Mouse (Mus musculus) bone marrow, adult 2 months (tissue): ENCODE measurements around the gene Tcf3. TPM values are rescaled to one million over a fixed set of nuclear protein-coding genes. Genes with fewer than 3 reads are reported as not detected.

Source experiments
- H3K27ac ChIP-seq: fragments of 200-500 bp; 2 replicates; pipeline ENCODE4 v1.5.1; 2012; ENCODE audit warnings: low read depth, mild to moderate bottlenecking, control low read depth, inconsistent platforms, low read length; ENCODE audit not compliant: control insufficient read depth, poor library complexity, insufficient read depth
- H3K4me1 ChIP-seq: fragments of 200-500 bp; 2 replicates; pipeline ENCODE4 v1.6.1; 2011; ENCODE audit warnings: low read length; ENCODE audit not compliant: control insufficient read depth, insufficient read depth
- H3K4me3 ChIP-seq: fragments of 200-500 bp; replicated peaks from 2 replicates; pipeline ENCODE3; 2011; ENCODE audit warnings: mild to moderate bottlenecking, low read depth, low read length, control low read depth; ENCODE audit not compliant: control insufficient read depth
- CTCF ChIP-seq: fragments of 200-500 bp; IDR thresholded peaks from 2 replicates; pipeline ENCODE4 v1.5.1; 2011; ENCODE audit warnings: low read length, control low read depth; ENCODE audit not compliant: control insufficient read depth, insufficient read depth
- POLR2A ChIP-seq: fragments of 200-500 bp; IDR thresholded peaks from 2 replicates; pipeline ENCODE4 v1.6.1; 2011; ENCODE audit warnings: low read depth, mild to moderate bottlenecking, control low read depth, low read length, borderline replicate concordance; ENCODE audit not compliant: control insufficient read depth
- WGBS: fragments of 180-500 bp; shearing (Covaris S2); methylation state at CpG from one replicate; pipeline ENCODE4 v1.1.7; 2018; 5-methylcytosine and 5-hydroxymethylcytosine counted together
- polyA plus RNA-seq: library from polyadenylated mRNA; stranded (reverse); fragments of >200 nt; gene quantifications from 2 replicates; pipeline ENCODE4 v1.2.4, GENCODE M21; 2011; ENCODE audit warnings: low replicate concordance; ENCODE audit not compliant: missing spikeins, insufficient read depth, insufficient read length

The Tcf3 gene
- polyA plus RNA-seq, 1 experiment: 138 TPM

DNA sequence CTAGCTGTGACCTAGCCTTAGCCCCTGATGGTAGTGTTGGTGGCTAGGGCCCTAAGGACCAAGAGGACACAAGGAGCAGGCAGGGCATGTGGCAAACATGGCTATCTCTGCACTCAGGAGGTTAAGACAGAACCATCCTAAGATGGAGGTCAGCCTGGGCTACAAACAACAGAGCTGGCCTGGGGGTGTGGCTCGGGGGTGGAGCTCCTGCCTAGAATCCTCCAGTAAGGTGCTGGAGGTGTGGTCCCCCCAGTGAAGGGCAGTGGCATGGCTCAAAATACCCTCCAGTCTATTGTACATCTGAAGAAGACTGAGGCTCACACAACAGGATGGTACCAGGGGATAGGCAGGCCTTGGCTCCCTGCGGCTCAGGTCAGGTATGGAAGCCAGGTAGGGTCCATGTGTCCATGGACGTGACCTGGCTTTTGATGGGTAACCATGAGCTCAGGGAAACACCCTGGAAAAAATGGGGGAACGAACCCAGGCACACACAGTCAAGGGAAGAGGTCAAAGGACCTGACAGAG, 49.3 kb downstream of the Tcf3 start:
- Histone ChIP-seq H3K4me3 (no peak overlapping the region), H3K4me1 (peaks cover 3% of the 10 kb centered on the region; the same call in 1 of the 2 replicates), H3K27ac (no peak overlapping the region)
- 80% methylated on average over 4 of the region's 4 CpGs for WGBS
- TF ChIP-seq CTCF (no peak), POLR2A (no peak)

DNA sequence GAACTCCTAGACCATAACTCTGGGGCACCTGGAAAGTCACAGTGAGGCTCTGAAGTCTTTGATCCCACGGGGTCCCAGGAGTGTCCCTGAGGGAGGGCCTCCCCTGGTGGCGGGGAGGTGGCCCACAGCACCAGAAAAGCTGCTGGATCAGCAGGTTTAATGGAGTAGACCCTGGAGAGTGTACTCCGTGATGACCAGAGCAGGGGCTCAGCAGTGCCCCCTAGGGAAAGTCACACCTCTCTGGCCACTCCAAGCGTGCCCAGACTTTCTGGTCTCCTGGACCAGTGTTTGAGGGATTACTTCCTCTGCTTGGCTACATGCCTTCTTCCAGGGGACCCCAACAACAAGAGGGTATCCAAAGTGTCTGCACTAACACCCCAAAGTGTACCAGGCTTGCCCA, 50.0 kb downstream of the Tcf3 start:
- H3K4me1 ChIP-seq: peaks cover 3% of the 10 kb centered on the region; the same call in 1 of the 2 replicates
- TF ChIP-seq POLR2A (no peak), CTCF (no peak)
- no peak overlapping the region for H3K4me3 ChIP-seq
- WGBS: 67% methylated on average over 4 of the region's 4 CpGs
- no peak overlapping the region for H3K27ac ChIP-seq

DNA sequence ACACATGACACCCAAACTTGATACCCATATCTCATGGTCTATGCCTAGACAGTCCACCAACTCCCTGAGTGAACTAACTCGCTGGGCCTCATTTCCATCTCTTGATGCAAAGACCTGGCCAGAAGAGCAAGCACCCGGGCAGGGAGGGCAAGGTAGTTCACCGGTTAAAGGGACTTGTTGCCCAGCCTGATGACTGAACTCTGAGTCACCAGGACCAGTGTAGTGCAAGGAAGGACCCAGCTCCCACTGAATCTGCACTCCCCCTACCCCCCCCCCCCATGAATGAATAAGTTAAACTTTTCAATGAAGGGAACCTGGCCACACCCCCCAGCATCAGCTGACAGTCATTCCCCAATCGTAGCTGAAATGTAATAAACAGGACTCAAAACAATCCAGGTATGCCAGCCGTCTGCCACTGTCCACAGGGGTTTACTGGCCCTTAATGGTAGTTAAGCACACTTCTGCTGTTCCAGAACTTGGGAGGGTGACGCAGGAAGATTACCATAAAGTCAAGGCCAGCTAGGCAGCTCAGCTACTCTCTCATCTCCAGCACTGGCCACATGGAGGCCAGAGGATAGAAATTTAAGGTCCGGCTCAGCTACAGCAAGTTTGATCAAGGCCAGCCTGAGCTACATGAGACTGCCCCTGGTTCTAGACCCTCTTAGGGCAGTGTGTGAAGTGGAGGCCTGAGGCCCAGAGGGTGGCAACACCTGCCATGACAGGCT, 50.6 kb downstream of the Tcf3 start:
- no peak for TF ChIP-seq POLR2A
- no peak for TF ChIP-seq CTCF
- 87% methylated on average over 7 of the region's 7 CpGs for WGBS
- H3K4me3 ChIP-seq: no peak overlapping the region
- H3K4me1 ChIP-seq: peaks cover 3% of the 10 kb centered on the region; the same call in 1 of the 2 replicates
- no peak overlapping the region for H3K27ac ChIP-seq

DNA sequence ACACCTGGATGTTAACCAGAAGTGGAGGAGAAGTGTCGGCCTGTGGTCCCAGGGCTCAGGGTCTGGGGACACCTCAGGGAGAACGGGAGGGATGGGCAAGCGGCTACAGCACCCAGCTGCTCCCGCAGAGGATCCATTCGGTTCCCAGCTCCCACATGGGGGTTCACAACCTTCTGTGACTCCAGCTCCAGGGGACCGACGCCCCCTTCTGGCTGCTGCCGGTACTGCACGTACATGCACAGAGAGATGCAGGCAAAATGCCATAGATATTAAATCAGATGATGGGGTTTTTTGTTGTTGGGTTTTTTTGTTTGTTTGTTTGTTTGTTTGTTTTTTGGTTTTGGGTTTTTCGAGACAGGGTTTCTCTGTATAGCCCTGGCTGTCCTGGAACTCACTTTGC, 55.7 kb downstream of the Tcf3 start:
- TF ChIP-seq CTCF: peak; percentile 67
- no peak for TF ChIP-seq POLR2A
- H3K4me3 ChIP-seq: no peak overlapping the region
- no peak overlapping the region for H3K27ac ChIP-seq
- WGBS: 50% methylated on average over 10 of the region's 10 CpGs
- no peaks in the 10 kb centered on the region for H3K4me1 ChIP-seq

DNA sequence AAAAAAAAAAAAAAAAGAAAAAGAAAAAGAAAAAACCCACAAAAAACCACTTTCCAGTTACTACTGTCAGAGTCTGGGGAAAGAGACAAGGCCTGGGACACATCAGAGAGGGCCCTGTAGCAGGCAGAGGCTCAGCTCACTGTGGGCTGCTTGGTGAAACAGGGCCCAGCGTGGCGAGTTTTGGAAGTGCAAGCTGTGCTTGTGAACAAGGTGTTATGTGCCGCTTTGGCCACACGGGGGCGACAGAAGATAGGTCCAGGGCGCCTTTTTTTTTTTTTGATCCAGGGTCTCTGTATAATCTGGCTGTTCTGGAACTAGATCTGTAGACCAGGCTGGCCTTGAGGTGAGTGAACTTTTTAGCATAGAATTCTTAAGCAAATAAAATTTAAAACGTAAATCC, 57.3 kb downstream of the Tcf3 start:
- H3K4me3 ChIP-seq: no peak overlapping the region
- no peak overlapping the region for H3K27ac ChIP-seq
- TF ChIP-seq POLR2A: no peak
- peak; percentile 93 for TF ChIP-seq CTCF
- 2% methylated on average over 7 of the region's 7 CpGs for WGBS
- H3K4me1 ChIP-seq: no peaks in the 10 kb centered on the region; the same call in 1 of the 2 replicates

DNA sequence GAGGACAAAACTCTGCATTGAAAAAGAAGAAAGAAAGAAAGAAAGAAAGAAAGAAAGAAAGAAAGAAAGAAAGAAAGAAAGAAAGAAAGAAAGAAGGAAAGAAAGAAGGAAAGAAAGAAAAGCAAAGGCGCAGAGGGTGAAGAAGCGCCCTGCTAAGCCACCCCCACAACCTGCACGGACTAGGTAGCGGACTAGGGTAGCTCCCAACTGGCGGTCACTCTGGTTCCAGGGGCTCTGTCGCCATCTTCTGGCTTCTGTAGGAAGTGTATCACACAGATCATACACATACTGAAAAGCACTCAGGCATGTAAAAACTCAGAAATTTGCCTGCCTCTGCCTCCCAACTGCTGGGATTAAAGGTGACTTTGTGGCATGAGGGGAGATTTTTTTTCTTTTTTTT, 59.4 kb downstream of the Tcf3 start:
- no peak overlapping the region for H3K4me3 ChIP-seq
- 39% methylated on average over 6 of the region's 6 CpGs for WGBS
- TF ChIP-seq POLR2A (no peak), CTCF (peak; percentile 57)
- no peaks in the 10 kb centered on the region; the same call in 1 of the 2 replicates for H3K4me1 ChIP-seq
- no peak overlapping the region for H3K27ac ChIP-seq

DNA sequence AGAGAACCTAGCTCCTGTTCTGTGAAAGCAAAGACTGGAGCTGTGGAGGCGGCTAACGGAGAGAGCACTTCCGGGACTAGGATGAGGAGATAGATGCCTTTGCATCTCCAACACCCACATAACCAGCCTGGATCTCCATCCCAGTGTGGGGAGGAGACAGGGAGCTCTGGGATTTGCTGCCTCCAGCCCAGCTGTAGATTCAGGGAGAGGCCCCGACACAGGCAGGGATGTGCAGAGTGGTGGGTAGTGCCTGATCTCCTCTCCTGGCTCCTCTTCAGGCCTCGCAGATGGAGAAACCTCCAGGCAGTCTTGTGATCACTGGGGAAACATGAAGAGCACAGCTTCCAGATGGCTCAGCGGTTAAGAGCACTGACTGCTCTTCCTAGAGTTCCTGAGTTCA, 60.7 kb downstream of the Tcf3 start:
- Histone ChIP-seq H3K27ac (no peak overlapping the region), H3K4me1 (no peaks in the 10 kb centered on the region; the same call in 1 of the 2 replicates), H3K4me3 (no peak overlapping the region)
- 82% methylated on average over 6 of the region's 6 CpGs for WGBS
- TF ChIP-seq CTCF: no peak

DNA sequence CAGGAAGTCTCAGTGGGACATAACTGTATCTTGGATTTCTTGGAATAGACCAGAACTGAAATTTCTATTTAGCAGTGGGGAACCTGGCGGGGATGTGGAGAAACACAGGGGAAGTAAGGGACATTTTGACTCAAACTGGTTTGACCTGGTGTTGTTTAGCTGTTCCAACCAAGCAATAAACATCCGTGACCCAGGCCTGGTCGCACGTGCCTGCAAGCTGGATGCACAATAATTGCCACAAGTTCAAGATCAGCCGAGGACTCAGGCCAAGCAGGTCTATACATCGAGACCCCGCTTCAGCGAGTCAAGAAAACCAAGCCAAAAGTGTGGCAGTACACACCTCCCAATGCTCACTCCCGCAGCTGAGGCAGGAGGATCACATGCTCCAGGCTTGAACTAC, 61.5 kb downstream of the Tcf3 start:
- Histone ChIP-seq H3K27ac (no peak overlapping the region), H3K4me3 (no peak overlapping the region), H3K4me1 (no peaks in the 10 kb centered on the region; the same call in 1 of the 2 replicates)
- TF ChIP-seq POLR2A (no peak), CTCF (no peak)
- WGBS: 67% methylated on average over 9 of the region's 9 CpGs

DNA sequence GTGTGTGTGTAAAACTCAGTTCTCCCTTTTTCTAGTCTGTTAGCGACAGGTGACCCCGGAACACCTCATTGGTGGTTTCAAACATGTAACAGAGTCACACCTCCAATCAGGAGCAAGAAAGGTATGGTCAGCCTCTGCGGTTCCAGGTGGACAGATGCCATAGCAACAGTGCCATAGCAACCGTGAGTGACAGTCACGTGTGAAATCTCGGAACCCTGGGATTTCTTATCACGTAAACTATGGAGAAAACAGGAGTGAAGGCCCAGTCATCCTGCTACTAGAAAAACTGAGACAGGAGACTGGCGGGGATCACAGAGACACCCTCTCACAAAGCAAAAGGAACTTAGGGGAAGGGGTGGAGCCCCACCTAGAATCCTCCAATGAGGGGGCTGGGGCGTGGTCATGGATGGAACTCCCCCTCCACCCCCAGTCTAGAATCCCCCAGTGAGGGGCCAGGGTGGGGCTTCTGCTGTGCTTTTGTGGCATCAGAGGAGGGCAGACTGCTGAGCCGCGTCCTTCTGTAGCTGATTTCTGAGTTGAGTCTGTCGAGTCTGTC, 62.0 kb downstream of the Tcf3 start:
- no peak overlapping the region for H3K4me3 ChIP-seq
- no peaks in the 10 kb centered on the region; the same call in 1 of the 2 replicates for H3K4me1 ChIP-seq
- TF ChIP-seq POLR2A: no peak
- no peak for TF ChIP-seq CTCF
- WGBS: 8% methylated on average over 12 of the region's 12 CpGs
- H3K27ac ChIP-seq: no peak overlapping the region
